In genomic region chr3:82767484-82767883, GRCm38 (mm10) we compare ENCODE assay signal across 20 mouse cellular contexts.
DNase-seq lines count a peak whose midpoint lies in the region; ATAC-seq and TF ChIP-seq lines count a peak whose summit lies in the region.
"Had no signal": no experiment of that assay in that cellular context is flagged by ENCODE, and none has a peak within 500 bp of the region (broad histone marks: within the 10 kb centered on the region; RNA-seq: fewer than 3 reads in every experiment).

No protein-coding gene starts in this region.

- H3K4me1 ChIP-seq in thymus, adult 2 months (replicated peaks; ENCODE audit: control insufficient read depth, insufficient read depth, low read length): no peaks in the 10 kb centered on the region
- H3K4me1 ChIP-seq: forebrain, embryonic 12.5 days; liver, embryonic 13.5 days; stomach, embryonic 15.5 days had no signal

- peak; percentile 37 for DNase-seq in right cerebral cortex, adult 18-20 months
- DNase-seq in right cerebral cortex, postnatal 14 days: no peak
- DNase-seq in embryo, embryonic 11 days: peak; percentile 47
- peak; percentile 20 to 58 for DNase-seq in frontal cortex, postnatal 36 days (ENCODE audit: low spot score in 2 of 2)
- peak; percentile 2 to 59 for DNase-seq in right cerebral cortex, postnatal 36 days (ENCODE audit: low spot score in 2 of 2)
- no peak for DNase-seq in liver
- no peak for DNase-seq in thymus, adult 2 months
- DNase-seq: adrenal gland, postnatal 25 days; cerebellum, adult 9-11 months; gastrocnemius, postnatal 10 days; heart, postnatal 36 days; kidney, adult 9 months; liver, embryonic 13.5 days; lung, postnatal 4 days; midbrain, embryonic 14.5 days; spleen, adult 18-20 months; thymus, postnatal 14 days had no signal

- no peak for ATAC-seq in megakaryocyte, adult 5-6 weeks (ENCODE audit: poor library complexity, severe bottlenecking)

- TF ChIP-seq POLR2A in thymus, adult 2 months (IDR thresholded peaks at IDR 0.05; ENCODE audit: control insufficient read depth, extremely low read depth, insufficient read depth, low read length, poor library complexity): no peak

- 88% methylated on average over 5 of the region's 5 CpGs for WGBS in thymus, adult 2 months

- H3K27ac ChIP-seq in thymus, adult 2 months (ENCODE audit: control insufficient read depth, insufficient read depth, low read length): no peak overlapping the region
- H3K27ac ChIP-seq: forebrain, embryonic 12.5 days; liver, embryonic 13.5 days; stomach, embryonic 15.5 days had no signal

- no peaks in the 10 kb centered on the region for H3K27me3 ChIP-seq in thymus, adult 2 months (ENCODE audit: control insufficient read depth, insufficient read depth, low read length)
- H3K27me3 ChIP-seq: forebrain, embryonic 12.5 days; liver, embryonic 13.5 days; stomach, embryonic 15.5 days had no signal

- no peaks in the 10 kb centered on the region for H3K36me3 ChIP-seq in thymus, adult 2 months (ENCODE audit: control insufficient read depth, insufficient read depth, low read length)
- H3K36me3 ChIP-seq: forebrain, embryonic 12.5 days; liver, embryonic 13.5 days; stomach, embryonic 15.5 days had no signal

- H3K4me3 ChIP-seq in thymus, adult 2 months (ENCODE audit: control insufficient read depth, insufficient read depth, low read length): no peak overlapping the region
- H3K4me3 ChIP-seq: forebrain, embryonic 12.5 days; liver, embryonic 13.5 days; stomach, embryonic 15.5 days had no signal

- TF ChIP-seq CTCF in thymus, adult 2 months (IDR thresholded peaks at IDR 0.05; ENCODE audit: borderline replicate concordance, control insufficient read depth, extremely low read depth, insufficient read depth, low read length, poor library complexity): no peak

Comparison
In these comparisons a context has a peak if more than half of its experiments do, and no peak if none do; other contexts are left out.
1. DNase-seq: peak in right cerebral cortex, adult 18-20 months (single experiment), embryo, embryonic 11 days (single experiment), frontal cortex, postnatal 36 days (2 of 2) and right cerebral cortex, postnatal 36 days (2 of 2); none in right cerebral cortex, postnatal 14 days (single experiment), liver (single experiment) and thymus, adult 2 months (single experiment).